30 mouse cellular contexts compared by ENCODE assay signal in the genomic region with DNA sequence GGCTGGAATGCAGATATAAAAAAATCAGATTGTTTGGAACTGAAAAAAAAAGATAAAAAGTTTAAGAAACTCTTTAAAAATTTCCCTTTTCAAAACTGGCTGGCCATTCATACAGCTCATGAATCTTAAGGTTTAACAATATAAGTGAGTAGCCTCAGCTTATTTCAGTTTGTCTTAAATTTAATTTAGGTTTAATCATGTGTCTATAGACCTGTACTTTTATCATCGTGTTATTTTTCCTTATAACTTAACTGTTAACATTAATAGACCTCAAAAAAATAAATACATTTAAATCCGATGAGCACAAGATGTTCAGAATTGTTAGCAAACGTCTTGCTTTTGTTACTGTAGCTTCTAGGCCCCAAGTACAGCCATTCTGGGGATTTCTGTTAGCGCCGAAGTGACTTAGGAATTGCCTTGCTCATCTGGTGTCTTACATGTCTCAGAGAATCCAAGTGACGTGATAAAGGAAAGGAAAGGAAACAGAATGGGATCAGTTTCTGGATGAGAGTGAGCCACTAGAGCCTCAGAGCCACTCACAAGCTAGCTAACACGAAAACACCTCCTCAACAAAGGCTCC. TPM values are rescaled to one million over a fixed set of nuclear protein-coding genes. Genes with fewer than 3 reads are reported as not detected.
"Had no signal": no experiment of that assay in that cellular context is flagged by ENCODE, and none has a peak within 500 bp of the region (broad histone marks: within the 10 kb centered on the region; RNA-seq: fewer than 3 reads in every experiment).

No protein-coding gene starts in this region.

RNA-seq across cellular contexts. Expression of a gene that starts 18.0 kb away (rescaled TPM):
- total RNA-seq: gastrocnemius, adult 18-20 months; gastrocnemius, adult 8-10 months; gastrocnemius, postnatal 14 days; gastrocnemius, postnatal 36 days; heart, adult 2 months; heart, postnatal 10 days; heart, postnatal 25 days; heart, postnatal 4 days; layer of hippocampus, adult 2 months; layer of hippocampus, postnatal 10 days; layer of hippocampus, postnatal 25 days; left cerebral cortex, adult 2 months; left cerebral cortex, postnatal 14 days; left cerebral cortex, postnatal 36 days had no signal
- polyA plus RNA-seq: gonadal fat pad, adult 2 months; heart, adult 2 months; heart, embryonic 13.5 days; heart, embryonic 16.5 days; hindbrain, embryonic 10.5 days; hindbrain, embryonic 15.5 days; inflammation-experienced regulatory T-cells, adult 6 months; intestine, embryonic 15.5 days; intestine, postnatal 0 days; kidney, embryonic 14.5 days; kidney, embryonic 16.5 days; limb, embryonic 10.5 days; limb, embryonic 12.5 days; limb, embryonic 14.5 days; liver, embryonic 11.5 days; liver, embryonic 13.5 days; liver, embryonic 15.5 days had no signal

RNA-seq across cellular contexts. Expression of a gene that starts 36.0 kb away (rescaled TPM):
- total RNA-seq: gastrocnemius, adult 18-20 months; gastrocnemius, adult 8-10 months; gastrocnemius, postnatal 14 days; gastrocnemius, postnatal 36 days; heart, adult 2 months; heart, postnatal 10 days; heart, postnatal 25 days; heart, postnatal 4 days; layer of hippocampus, adult 2 months; layer of hippocampus, postnatal 10 days; layer of hippocampus, postnatal 25 days; left cerebral cortex, adult 2 months; left cerebral cortex, postnatal 14 days; left cerebral cortex, postnatal 36 days had no signal
- polyA plus RNA-seq: gonadal fat pad, adult 2 months; heart, adult 2 months; heart, embryonic 13.5 days; heart, embryonic 16.5 days; hindbrain, embryonic 10.5 days; hindbrain, embryonic 15.5 days; inflammation-experienced regulatory T-cells, adult 6 months; intestine, embryonic 15.5 days; intestine, postnatal 0 days; kidney, embryonic 14.5 days; kidney, embryonic 16.5 days; limb, embryonic 10.5 days; limb, embryonic 12.5 days; limb, embryonic 14.5 days; liver, embryonic 11.5 days; liver, embryonic 13.5 days; liver, embryonic 15.5 days had no signal

RNA-seq across cellular contexts. Expression of a gene that starts 58.5 kb away (rescaled TPM):
- total RNA-seq: gastrocnemius, adult 18-20 months; gastrocnemius, adult 8-10 months; gastrocnemius, postnatal 14 days; gastrocnemius, postnatal 36 days; heart, adult 2 months; heart, postnatal 10 days; heart, postnatal 25 days; heart, postnatal 4 days; layer of hippocampus, adult 2 months; layer of hippocampus, postnatal 10 days; layer of hippocampus, postnatal 25 days; left cerebral cortex, adult 2 months; left cerebral cortex, postnatal 14 days; left cerebral cortex, postnatal 36 days had no signal
- polyA plus RNA-seq: gonadal fat pad, adult 2 months; heart, adult 2 months; heart, embryonic 13.5 days; heart, embryonic 16.5 days; hindbrain, embryonic 10.5 days; hindbrain, embryonic 15.5 days; inflammation-experienced regulatory T-cells, adult 6 months; intestine, embryonic 15.5 days; intestine, postnatal 0 days; kidney, embryonic 14.5 days; kidney, embryonic 16.5 days; limb, embryonic 10.5 days; limb, embryonic 12.5 days; limb, embryonic 14.5 days; liver, embryonic 11.5 days; liver, embryonic 13.5 days; liver, embryonic 15.5 days had no signal
